Mouse (Mus musculus) central nervous system, embryonic 11.5 days (tissue): Measurements from ENCODE around the gene Pcp4. TPM values are rescaled to one million over a fixed set of nuclear protein-coding genes. Genes with fewer than 3 reads are reported as not detected.

ENCODE experiments used
- polyA plus RNA-seq: library from polyadenylated mRNA; depleted of rRNA; stranded (reverse); fragments of >200 nt; gene quantifications from 2 replicates; pipeline ENCODE4 v1.2.3, GENCODE M21; 2012; rRNA removed

The Pcp4 gene
- polyA plus RNA-seq: 2.9 and 14.1 TPM in 2 replicates

DNA sequence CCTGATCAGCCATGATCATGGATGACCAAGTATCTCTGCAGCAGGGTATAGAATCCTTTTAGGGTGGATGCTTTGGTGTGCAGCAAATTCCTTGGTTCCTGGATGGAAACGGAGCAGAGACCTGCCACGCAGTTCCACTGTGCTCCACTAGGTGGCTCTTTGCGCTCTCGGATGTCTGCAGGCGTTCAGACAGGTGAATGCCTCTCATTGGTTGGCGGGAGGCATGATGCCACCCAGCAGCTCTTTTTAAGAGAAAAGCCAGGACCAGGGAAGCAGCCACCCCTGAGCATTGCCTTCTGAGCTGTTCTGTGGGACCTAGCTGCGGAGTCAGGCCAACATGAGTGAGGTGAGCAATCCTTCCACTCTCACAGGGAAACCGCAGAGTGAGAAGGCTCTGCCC, at the start of gene Pcp4:
Pcp4 (plus strand) TSS at position 162 of the 400 bp plus-strand sequence.

DNA sequence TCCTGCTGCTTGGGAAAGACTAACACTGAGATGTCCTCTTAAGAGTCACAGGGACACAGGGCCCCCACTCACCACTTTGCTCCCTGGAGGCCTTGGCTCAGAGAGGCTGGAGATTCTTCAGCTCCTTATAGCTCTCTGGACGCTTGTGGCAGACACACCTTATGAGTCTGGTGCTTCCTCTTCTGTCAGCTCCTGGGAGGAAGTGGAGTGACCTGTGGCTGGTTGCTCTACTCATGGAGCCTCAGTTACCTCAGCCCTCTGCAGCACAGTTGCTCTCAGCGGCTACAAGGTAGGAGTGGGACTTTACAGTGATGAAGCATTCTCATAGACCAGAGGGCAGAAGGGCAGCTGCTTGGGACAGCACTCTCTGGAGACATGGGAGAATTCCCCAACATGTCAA, 23.9 kb upstream of the Pcp4 start, which contains the start of gene Itgb2l:
Itgb2l (minus strand) TSS at position 152 of the 400 bp plus-strand sequence.

Other genes with a start within 250 kb of the Pcp4 start
- 0.24 and 0.50 TPM in 2 replicates for gene B3galt5, start 231.8 kb upstream of the Pcp4 start, polyA plus RNA-seq
- gene Itgb2l, start 24.0 kb upstream of the Pcp4 start, polyA plus RNA-seq: 0.02 and 0.10 TPM in 2 replicates